Mouse (Mus musculus): ENCODE results near the gene Ccdc77. TPM values are rescaled to one million over a fixed set of nuclear protein-coding genes. Genes with fewer than 3 reads are reported as not detected.
"Not testable (repeated sequence)": the region's sequence is repeated elsewhere in the genome, so short reads cannot be mapped to it uniquely, and the experiment has no call there.

Ccdc77 gene
- polyA plus RNA-seq, 1 experiment = 10.0 TPM

GRCm38 (mm10) chr6:120318303-120318940, 45.8 kb downstream of the Ccdc77 start:
- Histone ChIP-seq H3K27ac (ENCODE audit: insufficient read depth, low read length) (no peak overlapping the region), H3K4me3 (ENCODE audit: insufficient read depth, low read length) (no peak overlapping the region), H3K4me1 (ENCODE audit: control insufficient read depth, insufficient read depth, low read length) (no peaks in the 10 kb centered on the region)
- TF ChIP-seq CTCF (IDR thresholded peaks at IDR 0.05; ENCODE audit: borderline replicate concordance, insufficient read depth, low read length) (no peak), POLR2A (IDR thresholded peaks at IDR 0.05; ENCODE audit: low read depth, low read length) (no peak)

DNA sequence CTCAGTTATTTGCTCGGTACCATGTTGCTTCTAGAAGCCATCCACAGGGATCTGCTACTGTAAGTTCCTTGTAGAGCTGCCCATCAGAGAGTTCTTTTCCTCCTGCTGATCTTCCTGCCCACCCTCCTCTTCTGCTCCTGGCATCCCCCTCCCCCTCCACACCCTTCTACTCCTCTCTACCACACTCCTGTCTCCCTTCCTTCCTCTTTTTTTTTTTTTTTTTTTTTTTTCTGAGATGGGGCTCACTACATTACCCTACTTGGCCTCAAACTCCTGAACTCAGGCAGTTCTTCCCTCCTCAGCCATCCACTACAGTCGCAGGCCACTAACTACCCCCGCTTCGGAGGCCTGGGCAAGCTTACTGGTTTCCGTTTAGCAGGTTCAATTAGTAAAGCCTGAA, 51.7 kb downstream of the Ccdc77 start:
- Histone ChIP-seq H3K4me3 (ENCODE audit: insufficient read depth, low read length) (no peak overlapping the region), H3K4me1 (ENCODE audit: control insufficient read depth, insufficient read depth, low read length) (no peaks in the 10 kb centered on the region), H3K27ac (ENCODE audit: insufficient read depth, low read length) (no peak overlapping the region)
- TF ChIP-seq POLR2A (IDR thresholded peaks at IDR 0.05; ENCODE audit: low read depth, low read length) = no peak
- TF ChIP-seq CTCF (IDR thresholded peaks at IDR 0.05; ENCODE audit: borderline replicate concordance, insufficient read depth, low read length) = no peak

DNA sequence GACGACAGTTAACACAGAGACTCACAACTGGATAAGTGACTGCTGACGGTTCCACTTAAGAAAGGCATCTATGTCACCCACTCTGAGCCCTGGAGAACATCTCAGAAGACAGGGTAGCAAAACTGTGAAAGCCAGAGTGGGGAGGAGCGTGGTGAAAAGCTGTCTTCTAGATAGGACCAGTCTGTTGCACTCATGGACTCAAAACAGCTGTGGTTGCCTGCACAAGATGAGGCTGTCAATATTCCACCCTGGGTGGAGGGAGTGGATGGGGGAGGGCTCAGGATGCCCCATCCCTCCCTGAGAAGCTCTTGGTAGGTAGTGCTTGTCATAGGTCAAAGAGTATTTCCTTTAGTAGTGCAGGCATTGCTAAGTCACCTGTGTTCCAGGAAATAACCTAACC, 54.4 kb downstream of the Ccdc77 start:
- no peak overlapping the region for H3K4me3 ChIP-seq (ENCODE audit: insufficient read depth, low read length)
- H3K4me1 ChIP-seq (ENCODE audit: control insufficient read depth, insufficient read depth, low read length) = no peaks in the 10 kb centered on the region
- TF ChIP-seq POLR2A (IDR thresholded peaks at IDR 0.05; ENCODE audit: low read depth, low read length) = no peak
- no peak for TF ChIP-seq CTCF (IDR thresholded peaks at IDR 0.05; ENCODE audit: borderline replicate concordance, insufficient read depth, low read length)
- no peak overlapping the region for H3K27ac ChIP-seq (ENCODE audit: insufficient read depth, low read length)

DNA sequence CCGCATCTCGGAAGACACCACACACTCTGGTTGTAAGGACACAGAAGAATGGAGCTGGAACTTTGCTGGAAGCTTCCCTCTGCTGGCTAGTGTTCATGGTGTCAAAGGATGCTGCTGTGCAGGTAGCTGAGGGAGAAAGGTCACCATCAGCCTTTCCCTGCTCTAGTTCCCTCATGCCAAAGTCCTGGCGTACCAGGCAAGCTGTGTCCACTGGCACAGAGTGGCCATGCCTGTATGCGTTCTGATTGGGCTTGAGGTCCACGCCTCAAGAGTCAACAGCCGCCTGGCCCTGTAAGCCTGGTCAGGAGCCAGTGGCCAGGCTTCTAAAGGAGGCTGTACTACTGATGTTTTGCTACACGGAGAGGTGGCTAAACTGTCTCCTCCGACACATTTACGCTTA, 54.8 kb downstream of the Ccdc77 start:
- TF ChIP-seq POLR2A (IDR thresholded peaks at IDR 0.05; ENCODE audit: low read depth, low read length) (no peak), CTCF (IDR thresholded peaks at IDR 0.05; ENCODE audit: borderline replicate concordance, insufficient read depth, low read length) (no peak)
- H3K4me3 ChIP-seq (ENCODE audit: insufficient read depth, low read length) = no peak overlapping the region

DNA sequence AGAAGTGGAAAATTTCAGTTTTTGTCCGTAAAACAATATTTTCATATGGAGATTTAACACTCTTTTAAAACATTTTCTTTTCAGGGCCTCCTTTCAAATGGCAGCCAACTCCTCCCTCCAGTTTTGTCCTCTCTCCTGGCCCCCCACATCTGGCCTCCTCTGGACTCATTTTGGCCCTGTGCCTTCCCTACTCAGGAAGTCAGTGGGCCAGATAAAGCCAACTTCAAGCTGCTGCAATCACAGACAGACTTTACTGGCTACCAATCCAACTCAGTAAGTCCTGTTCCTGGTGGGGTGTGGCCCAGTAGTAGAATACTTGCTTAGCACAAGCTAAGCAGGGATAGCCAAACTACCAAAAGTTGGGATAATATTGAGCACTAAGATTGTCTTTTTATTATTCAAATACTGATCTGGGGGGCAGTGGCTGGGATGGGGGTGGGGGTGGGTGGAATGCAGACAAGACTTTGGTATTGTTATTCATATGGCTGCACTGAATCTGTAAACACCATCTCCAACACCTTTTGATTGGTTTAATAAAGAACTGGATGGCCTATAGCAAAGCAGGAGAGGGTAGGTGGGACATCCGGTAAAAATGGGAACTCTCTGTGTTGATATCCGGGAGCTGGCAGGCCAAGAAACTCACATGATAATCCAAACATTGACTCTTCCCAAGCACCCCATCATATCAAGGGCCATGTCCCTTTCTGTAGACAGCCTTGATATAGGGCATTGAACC, 57.1 kb downstream of the Ccdc77 start:
- Histone ChIP-seq H3K27ac (ENCODE audit: insufficient read depth, low read length) (no peak overlapping the region), H3K4me3 (ENCODE audit: insufficient read depth, low read length) (no peak overlapping the region), H3K4me1 (ENCODE audit: control insufficient read depth, insufficient read depth, low read length) (no peaks in the 10 kb centered on the region)
- TF ChIP-seq CTCF (IDR thresholded peaks at IDR 0.05; ENCODE audit: borderline replicate concordance, insufficient read depth, low read length) (no peak), POLR2A (IDR thresholded peaks at IDR 0.05; ENCODE audit: low read depth, low read length) (no peak)

More for the DNA sequence above, 54.8 kb downstream of the Ccdc77 start:
- Histone ChIP-seq H3K4me1 (ENCODE audit: control insufficient read depth, insufficient read depth, low read length) (no peaks in the 10 kb centered on the region), H3K27ac (ENCODE audit: insufficient read depth, low read length) (no peak overlapping the region)

DNA sequence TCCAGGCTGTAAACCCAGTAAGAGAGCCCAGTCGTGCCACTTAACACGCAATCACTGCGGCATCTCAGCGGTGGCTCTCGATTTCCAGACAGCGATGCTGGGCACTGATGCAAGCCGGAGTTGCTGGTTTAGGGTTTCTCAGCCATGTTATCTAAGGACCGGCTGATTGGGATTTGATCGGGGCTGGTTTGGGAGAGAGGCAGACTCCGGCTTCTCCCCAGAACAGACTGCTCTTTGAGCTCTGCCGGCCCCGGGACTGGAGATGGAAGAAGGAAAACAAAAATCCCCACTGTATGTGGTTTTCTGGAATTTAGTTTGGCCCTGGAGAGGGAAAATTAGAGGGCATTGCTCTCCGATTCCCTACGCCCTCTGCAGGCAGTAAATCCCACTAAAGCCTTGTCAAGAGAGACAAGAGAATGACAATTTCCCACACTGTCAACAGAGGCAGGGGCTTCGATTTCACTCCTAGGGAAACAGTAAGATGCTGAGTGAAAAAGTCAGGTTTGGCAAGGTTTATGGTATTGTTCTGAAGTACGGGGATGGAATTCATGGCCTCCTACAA, 61.3 kb downstream of the Ccdc77 start:
- no peaks in the 10 kb centered on the region for H3K4me1 ChIP-seq (ENCODE audit: control insufficient read depth, insufficient read depth, low read length)
- no peak overlapping the region for H3K4me3 ChIP-seq (ENCODE audit: insufficient read depth, low read length)
- no peak overlapping the region; the same call in 1 of the 2 replicates for H3K27ac ChIP-seq (ENCODE audit: insufficient read depth, low read length)
- TF ChIP-seq POLR2A (IDR thresholded peaks at IDR 0.05; ENCODE audit: low read depth, low read length) (no peak), CTCF (IDR thresholded peaks at IDR 0.05; ENCODE audit: borderline replicate concordance, insufficient read depth, low read length) (no peak)

- TF ChIP-seq CTCF (IDR thresholded peaks at IDR 0.05; ENCODE audit: borderline replicate concordance, insufficient read depth, low read length) = peak; percentile 44; the same call in 1 of the 2 replicates
- TF ChIP-seq POLR2A (IDR thresholded peaks at IDR 0.05; ENCODE audit: low read depth, low read length) = no peak
- H3K4me3 ChIP-seq (ENCODE audit: insufficient read depth, low read length) = no peak overlapping the region
Observed at GRCm38 (mm10) chr6:120301137-120301536, 63.0 kb downstream of the Ccdc77 start.

DNA sequence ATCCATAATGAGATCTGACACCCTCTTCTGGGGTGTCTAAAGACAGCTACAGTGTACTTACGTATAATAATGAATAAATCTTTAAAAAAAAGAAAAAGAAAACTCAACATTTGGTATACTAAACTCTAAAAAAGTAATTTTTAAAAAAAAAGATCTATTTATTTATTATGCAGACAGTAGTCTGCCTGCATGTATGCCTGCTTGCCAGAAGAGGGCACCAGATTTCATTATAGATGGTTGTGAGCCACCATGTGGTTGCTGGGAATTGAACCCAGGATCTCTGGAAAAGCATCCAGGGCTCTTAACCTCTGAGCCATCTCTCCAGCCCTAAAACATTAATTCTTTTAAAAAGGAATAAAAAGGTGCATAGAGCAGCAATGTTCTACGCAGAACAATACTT, 67.6 kb downstream of the Ccdc77 start:
- not testable (repeated sequence) for H3K4me1 ChIP-seq (ENCODE audit: control insufficient read depth, insufficient read depth, low read length); H3K27ac ChIP-seq (ENCODE audit: insufficient read depth, low read length); H3K4me3 ChIP-seq (ENCODE audit: insufficient read depth, low read length)

More at GRCm38 (mm10) chr6:120301137-120301536, 63.0 kb downstream of the Ccdc77 start:
- Histone ChIP-seq H3K4me1 (ENCODE audit: control insufficient read depth, insufficient read depth, low read length) (no peaks in the 10 kb centered on the region), H3K27ac (ENCODE audit: insufficient read depth, low read length) (no peak overlapping the region)

GRCm38 (mm10) chr6:120294785-120295133, 69.4 kb downstream of the Ccdc77 start:
- Histone ChIP-seq H3K4me3 (ENCODE audit: insufficient read depth, low read length) (peak overlapping the region; percentile 42), H3K4me1 (ENCODE audit: control insufficient read depth, insufficient read depth, low read length) (no peaks in the 10 kb centered on the region), H3K27ac (ENCODE audit: insufficient read depth, low read length) (no peak overlapping the region)
- TF ChIP-seq POLR2A (IDR thresholded peaks at IDR 0.05; ENCODE audit: low read depth, low read length) = no peak
- TF ChIP-seq CTCF (IDR thresholded peaks at IDR 0.05; ENCODE audit: borderline replicate concordance, insufficient read depth, low read length) = no peak
